5 mouse cellular contexts compared by ENCODE assay signal in genomic region chr3:134219881-134220280, GRCm38 (mm10). TPM values are rescaled to one million over a fixed set of nuclear protein-coding genes. Genes with fewer than 3 reads are reported as not detected.
"Had no signal": no experiment of that assay in that cellular context is flagged by ENCODE, and none has a peak within 500 bp of the region (broad histone marks: within the 10 kb centered on the region; RNA-seq: fewer than 3 reads in every experiment).

No protein-coding gene starts in this region.

RNA-seq across cellular contexts. Expression of gene Cxxc4, which starts 16.4 kb away (rescaled TPM):
- total RNA-seq: megakaryocyte progenitor cell, adult 5-6 weeks; megakaryocyte, adult 5-6 weeks; megakaryocyte-erythroid progenitor cell, adult 5-6 weeks; monocyte, adult 5-6 weeks had no signal
- polyA plus RNA-seq: macrophage had no signal
